Mouse (Mus musculus) naive thymus-derived CD4-positive, alpha-beta T cell, adult 2 months (primary cell): ENCODE measurements around the gene Plekha7.

Experiments used
- DNase-seq: peaks from one replicate; pipeline ENCODE4 v3.0.0-alpha.2; 2011; ENCODE audit warnings: low read depth

Plekha7 gene

GRCm38 (mm10) chr7:116221883-116222282 lies 86.3 kb downstream of the Plekha7 start:
- no peak for DNase-seq

GRCm38 (mm10) chr7:116220103-116220707 lies 88.0 kb downstream of the Plekha7 start:
- no peak for DNase-seq

GRCm38 (mm10) chr7:116217747-116218146 lies 90.4 kb downstream of the Plekha7 start:
- DNase-seq = no peak

GRCm38 (mm10) chr7:116211904-116212303 lies 96.3 kb downstream of the Plekha7 start:
- no peak for DNase-seq

GRCm38 (mm10) chr7:116209926-116210631 lies 98.1 kb downstream of the Plekha7 start:
- no peak for DNase-seq

GRCm38 (mm10) chr7:116208880-116209279 lies 99.3 kb downstream of the Plekha7 start:
- no peak for DNase-seq

- no peak for DNase-seq
These were observed 101.2 kb downstream of the Plekha7 start for GRCm38 (mm10) chr7:116206806-116207571.

- DNase-seq = no peak
These were observed 102.7 kb downstream of the Plekha7 start for GRCm38 (mm10) chr7:116205451-116205850.

GRCm38 (mm10) chr7:116202033-116202681 lies 106.0 kb downstream of the Plekha7 start:
- DNase-seq = no peak

- DNase-seq = no peak
These were observed 107.2 kb downstream of the Plekha7 start for GRCm38 (mm10) chr7:116200951-116201351.

GRCm38 (mm10) chr7:116200544-116200943 lies 107.6 kb downstream of the Plekha7 start:
- DNase-seq = no peak

- no peak for DNase-seq
These were observed 109.3 kb downstream of the Plekha7 start for GRCm38 (mm10) chr7:116198902-116199301.

GRCm38 (mm10) chr7:116198407-116198806 lies 109.8 kb downstream of the Plekha7 start:
- no peak for DNase-seq

GRCm38 (mm10) chr7:116196974-116197679 lies 111.0 kb downstream of the Plekha7 start:
- no peak for DNase-seq

- no peak for DNase-seq
These were observed 113.2 kb downstream of the Plekha7 start for GRCm38 (mm10) chr7:116194996-116195395.

GRCm38 (mm10) chr7:116192966-116193365 lies 115.2 kb downstream of the Plekha7 start:
- DNase-seq = no peak

GRCm38 (mm10) chr7:116192096-116192595 lies 116.0 kb downstream of the Plekha7 start:
- DNase-seq = no peak

- no peak for DNase-seq
These were observed 117.0 kb downstream of the Plekha7 start for GRCm38 (mm10) chr7:116191138-116191537.

GRCm38 (mm10) chr7:116189708-116190107 lies 118.5 kb downstream of the Plekha7 start:
- DNase-seq = no peak

GRCm38 (mm10) chr7:116188391-116188790 lies 119.8 kb downstream of the Plekha7 start:
- no peak for DNase-seq

- DNase-seq = no peak
These were observed 120.7 kb downstream of the Plekha7 start for GRCm38 (mm10) chr7:116187521-116187920.

GRCm38 (mm10) chr7:116186847-116187246 lies 121.3 kb downstream of the Plekha7 start:
- DNase-seq = no peak
